ENCODE assay signal across 8 mouse cellular contexts in genomic region chr1:131095574-131095973, GRCm38 (mm10). TPM values are rescaled to one million over a fixed set of nuclear protein-coding genes. Genes with fewer than 3 reads are reported as not detected.
DNase-seq lines count a peak whose midpoint lies in the region; ATAC-seq and TF ChIP-seq lines count a peak whose summit lies in the region.

No protein-coding gene starts in this region.

- WGBS in liver, adult 2 months, result 6% methylated on average over 8 of the region's 8 CpGs
- WGBS in forebrain, embryonic 12.5 days, result 12% methylated on average over 8 of the region's 8 CpGs
- WGBS in liver, embryonic 12.5 days (ENCODE audit: insufficient replicate concordance), result 36% methylated on average over 8 of the region's 8 CpGs
- WGBS in neural tube, embryonic 15.5 days, result 26% methylated on average over 8 of the region's 8 CpGs

- H3K4me1 ChIP-seq in liver, adult 2 months (ENCODE audit: control insufficient read depth, insufficient read depth, low read length), result peaks cover 46% of the 10 kb centered on the region
- peaks cover 53% of the 10 kb centered on the region for H3K4me1 ChIP-seq in forebrain, embryonic 12.5 days
- H3K4me1 ChIP-seq in liver, embryonic 12.5 days, result peaks cover 68% of the 10 kb centered on the region
- peaks cover 52% of the 10 kb centered on the region for H3K4me1 ChIP-seq in neural tube, embryonic 15.5 days

- H3K9me3 ChIP-seq in forebrain, embryonic 12.5 days, result no peaks in the 10 kb centered on the region
- H3K9me3 ChIP-seq in liver, embryonic 12.5 days (replicated peaks), result no peaks in the 10 kb centered on the region
- no peaks in the 10 kb centered on the region for H3K9me3 ChIP-seq in neural tube, embryonic 15.5 days (replicated peaks)

- peak overlapping the region; percentile 81 for H3K27ac ChIP-seq in liver, adult 2 months (replicated peaks; ENCODE audit: insufficient read depth, low read depth, low read length)
- H3K27ac ChIP-seq in forebrain, embryonic 12.5 days, result peak overlapping the region; percentile 85; the same call in 1 of the 2 replicates
- peak overlapping the region; percentile 7; the same call in 1 of the 2 replicates for H3K27ac ChIP-seq in liver, embryonic 12.5 days
- H3K27ac ChIP-seq in neural tube, embryonic 15.5 days (replicated peaks), result no peak overlapping the region

- H3K4me2 ChIP-seq in forebrain, embryonic 12.5 days, result peak overlapping the region; percentile 66
- H3K4me2 ChIP-seq in liver, embryonic 12.5 days, result peak overlapping the region; percentile 96
- H3K4me2 ChIP-seq in neural tube, embryonic 15.5 days, result peak overlapping the region; percentile 79

- no peaks in the 10 kb centered on the region for H3K36me3 ChIP-seq in liver, adult 2 months (ENCODE audit: control insufficient read depth, insufficient read depth, low read length)
- H3K36me3 ChIP-seq in forebrain, embryonic 12.5 days (replicated peaks), result no peaks in the 10 kb centered on the region
- no peaks in the 10 kb centered on the region for H3K36me3 ChIP-seq in liver, embryonic 12.5 days
- H3K36me3 ChIP-seq in neural tube, embryonic 15.5 days, result no peaks in the 10 kb centered on the region

- peak overlapping the region; percentile 85; the same call in 1 of the 2 replicates for H3K9ac ChIP-seq in liver, adult 2 months (ENCODE audit: low read depth, low read length)
- H3K9ac ChIP-seq in forebrain, embryonic 12.5 days, result peak overlapping the region; percentile 93
- 0 out of 2 replicates have a peak overlapping the region, but pooled peaks have one; percentile 15 for H3K9ac ChIP-seq in liver, embryonic 12.5 days
- no peak overlapping the region; the same call in 1 of the 2 replicates for H3K9ac ChIP-seq in neural tube, embryonic 15.5 days (replicated peaks)

- no peak for TF ChIP-seq POLR2A in liver, adult 2 months (IDR thresholded peaks at IDR 0.05; ENCODE audit: extremely low read depth, insufficient read depth, low read length)

- H3K27me3 ChIP-seq in liver, adult 2 months (ENCODE audit: control insufficient read depth, insufficient read depth, low read length), result no peaks in the 10 kb centered on the region
- peaks cover 10% of the 10 kb centered on the region; the same call in 1 of the 2 replicates for H3K27me3 ChIP-seq in forebrain, embryonic 12.5 days
- H3K27me3 ChIP-seq in liver, embryonic 12.5 days (replicated peaks), result 0 out of 2 replicates have a peak, but pooled peaks cover 4% of the 10 kb centered on the region
- H3K27me3 ChIP-seq in neural tube, embryonic 15.5 days (replicated peaks), result no peaks in the 10 kb centered on the region

- peak; percentile 59 for DNase-seq in liver, adult 2 months (ENCODE audit: extremely low read depth, low read depth, low spot score)
- DNase-seq in liver, result no peak
- no peak for DNase-seq in thymus, postnatal 0 days (ENCODE audit: low spot score)
- DNase-seq in testis, postnatal 10 days (ENCODE audit: low spot score), result no peak
- DNase-seq in cerebellum, postnatal 14 days, result no peak

- peaks cover 42% of the 10 kb centered on the region for H3K79me2 ChIP-seq in liver, adult 2 months (ENCODE audit: control insufficient read depth, insufficient read depth, low read length)

- ATAC-seq in forebrain, embryonic 12.5 days (ENCODE audit: low FRiP score), result no peak
- ATAC-seq in liver, embryonic 12.5 days, result no peak
- no peak for ATAC-seq in neural tube, embryonic 15.5 days (ENCODE audit: low FRiP score)

- no peak for TF ChIP-seq CTCF in liver, adult 2 months (IDR thresholded peaks at IDR 0.05; ENCODE audit: low read depth, low read length)

- no peak overlapping the region; the same call in 1 of the 2 replicates for H3K4me3 ChIP-seq in liver, adult 2 months (ENCODE audit: insufficient read depth, low read depth, low read length)
- peak overlapping the region; percentile 99 for H3K4me3 ChIP-seq in forebrain, embryonic 12.5 days (replicated peaks)
- H3K4me3 ChIP-seq in liver, embryonic 12.5 days, result peak overlapping the region; percentile 80
- H3K4me3 ChIP-seq in neural tube, embryonic 15.5 days (replicated peaks), result peak overlapping the region; percentile 94

RNA-seq across cellular contexts. Expression of gene Mapkapk2, which starts 2.1 kb away (rescaled TPM):
- total RNA-seq in liver, adult 2 months (2014; rRNA removed), result 29.5 and 30.0 TPM in 2 replicates
- polyA plus RNA-seq in liver, adult 2 months (2012; rRNA removed), result 45.1 and 45.4 TPM in 2 replicates
- 51.0 and 55.3 TPM in 2 replicates for polyA plus RNA-seq in forebrain, embryonic 12.5 days (2016; fragmentation: Nextera tagmentation; extraction: Ambion mirVana)
- polyA plus RNA-seq in liver, embryonic 12.5 days (2016; fragmentation: Nextera tagmentation; extraction: Ambion mirVana), result 25.7 and 27.0 TPM in 2 replicates
- polyA plus RNA-seq in neural tube, embryonic 15.5 days (2015; fragmentation: Nextera tagmentation; extraction: Ambion mirVana), result 15.0 and 19.9 TPM in 2 replicates
- polyA plus RNA-seq in thymus, postnatal 0 days (2015; fragmentation: Nextera tagmentation; extraction: Ambion mirVana), result 26.6 and 30.4 TPM in 2 replicates

RNA-seq across cellular contexts. Expression of gene Dyrk3, which starts 42.6 kb away (rescaled TPM):
- total RNA-seq in liver, adult 2 months (2014; rRNA removed), result 0.87 and 1.3 TPM in 2 replicates
- 0.50 and 0.73 TPM in 2 replicates for polyA plus RNA-seq in liver, adult 2 months (2012; rRNA removed)
- 20.9 and 21.8 TPM in 2 replicates for polyA plus RNA-seq in forebrain, embryonic 12.5 days (2016; fragmentation: Nextera tagmentation; extraction: Ambion mirVana)
- polyA plus RNA-seq in liver, embryonic 12.5 days (2016; fragmentation: Nextera tagmentation; extraction: Ambion mirVana), result 17.6 and 17.7 TPM in 2 replicates
- polyA plus RNA-seq in neural tube, embryonic 15.5 days (2015; fragmentation: Nextera tagmentation; extraction: Ambion mirVana), result 10.3 and 14.0 TPM in 2 replicates
- 1.9 and 2.2 TPM in 2 replicates for polyA plus RNA-seq in thymus, postnatal 0 days (2015; fragmentation: Nextera tagmentation; extraction: Ambion mirVana)

RNA-seq across cellular contexts. Expression of gene Eif2d, which starts 57.4 kb away (rescaled TPM):
- 20.9 and 25.6 TPM in 2 replicates for total RNA-seq in liver, adult 2 months (2014; rRNA removed)
- 24.0 and 28.9 TPM in 2 replicates for polyA plus RNA-seq in liver, adult 2 months (2012; rRNA removed)
- 54.8 and 56.0 TPM in 2 replicates for polyA plus RNA-seq in forebrain, embryonic 12.5 days (2016; fragmentation: Nextera tagmentation; extraction: Ambion mirVana)
- polyA plus RNA-seq in liver, embryonic 12.5 days (2016; fragmentation: Nextera tagmentation; extraction: Ambion mirVana), result 42.2 and 42.6 TPM in 2 replicates
- 51.5 and 53.7 TPM in 2 replicates for polyA plus RNA-seq in neural tube, embryonic 15.5 days (2015; fragmentation: Nextera tagmentation; extraction: Ambion mirVana)
- polyA plus RNA-seq in thymus, postnatal 0 days (2015; fragmentation: Nextera tagmentation; extraction: Ambion mirVana), result 52.1 and 52.3 TPM in 2 replicates
